ENCODE assay signal across 19 mouse cellular contexts in genomic region chr10:111096811-111097210, GRCm38 (mm10).
DNase-seq lines count a peak whose midpoint lies in the region; ATAC-seq lines count a peak whose summit lies in the region.
"Had no signal": no experiment of that assay in that cellular context is flagged by ENCODE, and none has a peak within 500 bp of the region (broad histone marks: within the 10 kb centered on the region; RNA-seq: fewer than 3 reads in every experiment).

No protein-coding gene starts in this region.

- no peak overlapping the region for H3K4me2 ChIP-seq in midbrain, embryonic 13.5 days (replicated peaks)

- H3K27ac ChIP-seq in midbrain, embryonic 13.5 days = no peak overlapping the region

- H3K4me3 ChIP-seq in midbrain, embryonic 13.5 days (replicated peaks) = no peak overlapping the region

- 78% methylated on average over 6 of the region's 6 CpGs for WGBS in midbrain, embryonic 13.5 days

- no peaks in the 10 kb centered on the region for H3K9me3 ChIP-seq in midbrain, embryonic 13.5 days
- H3K9me3 ChIP-seq: G1E had no signal

- H3K27me3 ChIP-seq in midbrain, embryonic 13.5 days = no peaks in the 10 kb centered on the region
- H3K27me3 ChIP-seq: CH12.LX, Patski had no signal

- DNase-seq in retina, embryonic 14.5 days (ENCODE audit: low spot score) = peak; percentile 66
- DNase-seq in retina, postnatal 1 day = peak; percentile 69
- DNase-seq in frontal cortex, postnatal 36 days (ENCODE audit: low spot score in 2 of 2) = no peak
- DNase-seq: adrenal gland, adult 2 months; adrenal gland, adult 8-10 months; adrenal gland, postnatal 10 days; adrenal gland, postnatal 14 days; adrenal gland, postnatal 25 days; adrenal gland, postnatal 36 days; B cell, adult 2 months; cerebellum, adult 11 months; cerebellum, adult 11-12 months; cerebellum, adult 18-20 months had no signal

- no peak for ATAC-seq in midbrain, embryonic 13.5 days
- ATAC-seq: activated CD4-positive, CD25-positive, alpha-beta regulatory T cell, adult 4 months; CD4-positive, CD25-positive, alpha-beta regulatory T cell, adult 4 months; Patski had no signal

- H3K9ac ChIP-seq in midbrain, embryonic 13.5 days (replicated peaks) = no peak overlapping the region

- H3K36me3 ChIP-seq in midbrain, embryonic 13.5 days = no peaks in the 10 kb centered on the region
- H3K36me3 ChIP-seq: G1E had no signal

- H3K4me1 ChIP-seq in midbrain, embryonic 13.5 days (replicated peaks) = peaks cover 14% of the 10 kb centered on the region

Comparison
In these comparisons a context has a peak if more than half of its experiments do, and no peak if none do; other contexts are left out.
1. DNase-seq: peak in retina, embryonic 14.5 days (single experiment) and retina, postnatal 1 day (single experiment); none in frontal cortex, postnatal 36 days (0 of 2).